Mouse (Mus musculus): ENCODE measurements around the gene Ypel2. TPM values are rescaled to one million over a fixed set of nuclear protein-coding genes. Genes with fewer than 3 reads are reported as not detected.

The Ypel2 gene
- total and polyA plus RNA-seq, 3 experiments = 0.23 to 0.52 TPM; not detected in 1

- H3K27me3 ChIP-seq (ENCODE audit: control insufficient read depth in 1 of 2, insufficient read depth in 2 of 2, low read length in 2 of 2) = no peaks in the 10 kb centered on the region
- TF ChIP-seq SIN3A (IDR thresholded peaks at IDR 0.05; ENCODE audit: low read length) = no peak
- TF ChIP-seq JUND (IDR thresholded peaks at IDR 0.05; ENCODE audit: low read depth, low read length) = no peak
- no peak for DNase-seq (ENCODE audit: low read depth, low spot score)
- H3K4me1 ChIP-seq (ENCODE audit: control insufficient read depth in 1 of 2, insufficient read depth in 2 of 2, low read length in 2 of 2) = no peaks in the 10 kb centered on the region
- H3K4me3 ChIP-seq (ENCODE audit: control insufficient read depth in 1 of 2, insufficient read depth in 1 of 2, low read depth in 2 of 2, low read length in 2 of 2) = no peak overlapping the region
- no peak overlapping the region for H3K9ac ChIP-seq (ENCODE audit: control insufficient read depth, low read depth, low read length, poor library complexity, severe bottlenecking)
- H3K79me2 ChIP-seq (ENCODE audit: control insufficient read depth, insufficient read depth, low read length, poor library complexity) = no peaks in the 10 kb centered on the region
- H3K36me3 ChIP-seq (ENCODE audit: control insufficient read depth in 1 of 2, insufficient read depth in 2 of 2, low read length in 2 of 2) = no peaks in the 10 kb centered on the region
- H3K27ac ChIP-seq (ENCODE audit: control insufficient read depth, low read depth, low read length) = no peak overlapping the region
- H3K9me3 ChIP-seq (replicated peaks; ENCODE audit: insufficient read depth, low read length) = no peaks in the 10 kb centered on the region
Measured at GRCm38 (mm10) chr11:86949951-86950441, 43.5 kb downstream of the Ypel2 start.

DNA sequence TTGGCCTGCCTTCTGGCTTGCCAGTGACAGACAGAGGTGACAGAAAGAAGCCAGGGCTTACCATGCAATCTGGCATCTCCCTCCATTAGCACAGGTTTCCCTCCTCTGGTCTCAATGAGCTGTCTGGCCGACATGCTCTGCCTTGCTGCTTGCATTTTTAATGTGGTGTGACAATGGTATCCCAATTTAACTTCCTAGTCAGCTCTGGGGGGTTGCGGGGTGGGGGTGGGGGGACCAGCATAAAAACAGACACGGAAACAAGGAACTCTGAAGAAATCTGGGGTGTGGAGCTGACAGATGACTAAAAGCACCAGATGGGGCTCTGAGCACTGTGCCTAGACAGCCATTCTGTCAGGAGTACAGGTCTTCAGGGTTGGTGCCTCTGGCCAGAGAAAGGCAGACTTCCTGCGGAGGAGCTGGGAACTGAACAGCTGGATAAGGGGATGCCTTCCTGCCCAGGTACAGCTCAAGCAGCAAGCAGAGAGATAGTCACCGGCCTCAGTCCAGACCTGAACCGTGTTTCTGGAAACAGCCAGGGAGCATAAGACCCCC, 46.8 kb downstream of the Ypel2 start:
- H3K36me3 ChIP-seq (ENCODE audit: control insufficient read depth in 1 of 2, insufficient read depth in 2 of 2, low read length in 2 of 2) = peaks cover 0 to 5% of the 10 kb centered on the region in 2 experiments; a peak in 2 of 4 replicates
- no peak overlapping the region for H3K4me3 ChIP-seq (ENCODE audit: control insufficient read depth in 1 of 2, insufficient read depth in 1 of 2, low read depth in 2 of 2, low read length in 2 of 2)
- no peak for DNase-seq (ENCODE audit: low read depth, low spot score)
- H3K27me3 ChIP-seq (ENCODE audit: control insufficient read depth in 1 of 2, insufficient read depth in 2 of 2, low read length in 2 of 2) = no peaks in the 10 kb centered on the region
- H3K9ac ChIP-seq (ENCODE audit: control insufficient read depth, low read depth, low read length, poor library complexity, severe bottlenecking) = no peak overlapping the region
- no peaks in the 10 kb centered on the region for H3K9me3 ChIP-seq (replicated peaks; ENCODE audit: insufficient read depth, low read length)
- TF ChIP-seq POLR2A (IDR thresholded peaks at IDR 0.05; ENCODE audit: control insufficient read depth in 1 of 2, insufficient read depth in 1 of 2, low read depth in 1 of 2, low read length in 2 of 2, poor library complexity in 1 of 2) = no peak
- peaks cover 4 to 7% of the 10 kb centered on the region in 2 experiments for H3K4me1 ChIP-seq (ENCODE audit: control insufficient read depth in 1 of 2, insufficient read depth in 2 of 2, low read length in 2 of 2)
- no peaks in the 10 kb centered on the region for H3K79me2 ChIP-seq (ENCODE audit: control insufficient read depth, insufficient read depth, low read length, poor library complexity)
- H3K27ac ChIP-seq (ENCODE audit: control insufficient read depth, low read depth, low read length) = no peak overlapping the region

- TF ChIP-seq MAFK (IDR thresholded peaks at IDR 0.05; ENCODE audit: borderline replicate concordance, low read depth, low read length) (no peak), MAZ (IDR thresholded peaks at IDR 0.05; ENCODE audit: low read depth, low read length) (no peak), ETS1 (IDR thresholded peaks at IDR 0.05; ENCODE audit: low read depth, low read length) (no peak), MYB (IDR thresholded peaks at IDR 0.05; ENCODE audit: low read depth, low read length) (no peak), NELFE (IDR thresholded peaks at IDR 0.05; ENCODE audit: low read depth, low read length) (no peak), ZC3H11A (IDR thresholded peaks at IDR 0.05; ENCODE audit: low read depth, low read length) (no peak), KAT2A (conservative IDR thresholded peaks at IDR 0.05; ENCODE audit: low read depth, low read length) (no peak), ZMIZ1 (IDR thresholded peaks at IDR 0.05; ENCODE audit: low read depth, low read length) (no peak), GABPA (IDR thresholded peaks at IDR 0.05; ENCODE audit: low read depth, low read length) (no peak), NRF1 (IDR thresholded peaks at IDR 0.05; ENCODE audit: insufficient read depth, low read depth, low read length, poor library complexity, severe bottlenecking) (no peak), ZKSCAN1 (IDR thresholded peaks at IDR 0.05; ENCODE audit: low read depth, low read length) (no peak), ELF1 (IDR thresholded peaks at IDR 0.05; ENCODE audit: low read depth, low read length) (no peak)
- Histone ChIP-seq H3K4me3 (ENCODE audit: control insufficient read depth in 1 of 2, insufficient read depth in 1 of 2, low read depth in 2 of 2, low read length in 2 of 2) (no peak overlapping the region), H3K9ac (ENCODE audit: control insufficient read depth, low read depth, low read length, poor library complexity, severe bottlenecking) (no peak overlapping the region), H3K79me2 (ENCODE audit: control insufficient read depth, insufficient read depth, low read length, poor library complexity) (no peaks in the 10 kb centered on the region), H3K36me3 (ENCODE audit: control insufficient read depth in 1 of 2, insufficient read depth in 2 of 2, low read length in 2 of 2) (peaks cover 0 to 12% of the 10 kb centered on the region in 2 experiments; a peak in 2 of 4 replicates), H3K27ac (ENCODE audit: control insufficient read depth, low read depth, low read length) (no peak overlapping the region), H3K9me3 (replicated peaks; ENCODE audit: insufficient read depth, low read length) (no peaks in the 10 kb centered on the region), H3K4me1 (ENCODE audit: control insufficient read depth in 1 of 2, insufficient read depth in 2 of 2, low read length in 2 of 2) (peaks cover 9 to 14% of the 10 kb centered on the region in 2 experiments), H3K27me3 (ENCODE audit: control insufficient read depth in 1 of 2, insufficient read depth in 2 of 2, low read length in 2 of 2) (no peaks in the 10 kb centered on the region)
- no peak for DNase-seq (ENCODE audit: low read depth, low spot score)
Measured at GRCm38 (mm10) chr11:86945933-86946332, 47.6 kb downstream of the Ypel2 start.
